Mouse (Mus musculus): Measurements from ENCODE around the gene Slf2.

Slf2 gene

GRCm38 (mm10) chr19:45013581-45014225 is 82.8 kb downstream of the Slf2 start:
- no peak for DNase-seq

GRCm38 (mm10) chr19:45014335-45014971 is 83.5 kb downstream of the Slf2 start, which contains the start of gene Lzts2:
Gene Lzts2 (plus strand): TSS chr19:45014414.
- DNase-seq: peak; percentile 46

- peak; percentile 78 for DNase-seq
These were observed 84.0 kb downstream of the Slf2 start for GRCm38 (mm10) chr19:45014981-45015402.

- DNase-seq: peak; percentile 77
These were observed 84.7 kb downstream of the Slf2 start for GRCm38 (mm10) chr19:45015518-45016281.

DNA sequence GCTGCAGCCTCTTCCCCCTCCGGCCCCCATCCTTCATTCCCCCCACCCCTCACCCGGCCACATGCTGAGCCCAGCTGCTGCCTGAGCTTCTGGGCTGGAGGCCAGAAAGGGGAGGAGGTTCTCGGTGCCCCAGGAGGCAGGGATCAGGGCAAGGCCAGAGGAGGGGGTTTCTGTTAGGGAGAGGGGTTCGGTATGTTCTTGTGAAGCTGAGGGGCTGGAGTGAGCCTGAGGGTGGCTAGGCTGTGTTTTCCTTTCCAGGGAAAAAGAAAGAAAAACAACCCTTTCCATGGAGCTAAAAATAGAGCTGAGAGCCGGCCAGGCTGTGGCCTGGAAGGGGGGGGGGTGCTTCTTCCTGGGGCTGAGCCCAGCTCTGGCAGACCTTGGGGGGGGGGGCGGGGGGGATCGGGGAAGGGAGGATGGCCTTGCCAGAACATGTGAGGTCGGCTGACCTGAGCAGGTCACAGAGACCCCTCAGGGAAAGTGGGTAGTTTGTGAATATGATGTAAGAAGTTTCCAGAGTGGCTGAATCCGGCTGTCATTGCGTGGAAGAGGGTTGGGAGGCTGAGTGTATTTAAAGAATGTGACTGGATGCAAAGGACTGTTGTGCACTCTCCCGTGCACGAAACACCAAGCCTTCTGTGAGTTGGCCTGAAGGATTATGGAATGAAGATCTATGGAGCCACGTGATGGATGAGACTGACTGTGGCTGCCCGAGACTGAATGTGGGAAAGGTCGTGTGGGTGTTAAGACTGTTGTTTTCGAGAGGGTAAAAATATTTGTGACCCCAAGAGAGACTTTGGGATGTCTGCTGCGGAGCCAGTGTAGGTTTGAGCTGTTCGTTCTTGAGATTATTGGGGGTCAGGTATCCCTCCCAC is 85.6 kb downstream of the Slf2 start:
- DNase-seq: peak; percentile 93

DNA sequence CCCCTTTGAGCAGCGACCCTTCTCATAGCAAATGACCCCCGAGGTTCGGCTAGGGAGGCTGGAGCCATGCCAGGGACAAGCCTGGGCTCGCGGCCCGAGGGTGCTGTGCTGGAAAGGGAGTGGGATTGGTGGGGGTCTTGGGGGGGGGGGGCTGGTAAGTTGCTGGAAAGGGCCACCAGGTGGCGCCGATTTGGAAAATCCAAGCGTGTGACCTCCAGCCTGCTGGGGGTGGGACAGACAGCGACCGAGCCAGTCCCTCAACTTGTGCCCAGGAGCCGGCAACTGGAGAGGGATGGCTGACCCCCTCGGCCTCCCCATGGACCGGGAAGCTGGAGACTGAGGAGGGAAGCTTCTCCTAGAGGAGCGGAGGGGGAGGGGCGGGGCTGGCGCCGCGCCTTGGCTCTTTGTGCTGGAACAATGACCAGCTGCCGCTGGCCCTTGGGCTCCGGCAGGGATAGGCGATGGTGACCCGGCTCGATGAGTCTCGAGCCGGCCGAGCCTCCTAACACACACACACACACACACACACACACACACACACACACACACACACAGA is 86.3 kb downstream of the Slf2 start:
- DNase-seq: peak; percentile 93

DNA sequence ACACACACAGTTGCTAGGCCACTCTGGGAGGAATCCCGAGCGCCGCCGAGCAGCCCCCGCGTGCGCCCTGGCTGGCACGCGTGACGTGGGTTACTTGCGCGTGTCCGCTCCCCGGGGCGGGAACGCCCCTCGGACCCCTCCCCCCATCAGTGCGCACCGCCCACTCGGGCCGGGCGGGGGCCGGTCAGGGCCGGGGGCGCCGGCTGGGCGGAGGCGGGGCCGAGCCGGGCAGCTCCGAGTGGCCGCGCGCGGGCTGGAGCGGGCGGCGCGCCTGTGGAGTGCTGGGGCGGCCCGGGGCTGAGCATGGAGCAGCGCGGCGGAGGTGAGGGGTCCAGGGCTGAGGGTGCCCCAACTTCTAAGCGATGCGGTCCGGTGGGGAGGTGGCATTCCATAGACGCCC is 87.0 kb downstream of the Slf2 start:
- peak; percentile 95 for DNase-seq

- DNase-seq: peak; percentile 57
These were observed 87.4 kb downstream of the Slf2 start for GRCm38 (mm10) chr19:45018351-45018831.

DNA sequence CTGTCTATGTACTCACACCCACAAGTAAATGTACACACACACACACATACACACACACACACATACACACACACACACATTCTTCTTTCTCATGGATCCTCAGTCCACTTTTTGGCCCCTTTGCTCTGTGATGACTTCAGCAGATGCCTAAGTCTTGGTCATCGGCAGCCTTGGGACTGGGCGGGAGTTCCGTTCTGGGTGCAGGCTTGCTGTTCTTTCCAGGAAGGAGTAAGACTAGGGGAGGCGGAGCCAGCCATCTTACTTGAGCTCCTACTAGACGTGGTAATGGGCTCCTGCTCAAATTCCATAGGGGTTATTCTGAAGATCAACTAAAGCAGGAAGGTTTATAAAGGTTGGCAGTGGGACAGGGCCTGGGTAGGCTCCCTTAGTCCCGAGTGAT is 89.4 kb downstream of the Slf2 start:
- DNase-seq: peak; percentile 85

DNA sequence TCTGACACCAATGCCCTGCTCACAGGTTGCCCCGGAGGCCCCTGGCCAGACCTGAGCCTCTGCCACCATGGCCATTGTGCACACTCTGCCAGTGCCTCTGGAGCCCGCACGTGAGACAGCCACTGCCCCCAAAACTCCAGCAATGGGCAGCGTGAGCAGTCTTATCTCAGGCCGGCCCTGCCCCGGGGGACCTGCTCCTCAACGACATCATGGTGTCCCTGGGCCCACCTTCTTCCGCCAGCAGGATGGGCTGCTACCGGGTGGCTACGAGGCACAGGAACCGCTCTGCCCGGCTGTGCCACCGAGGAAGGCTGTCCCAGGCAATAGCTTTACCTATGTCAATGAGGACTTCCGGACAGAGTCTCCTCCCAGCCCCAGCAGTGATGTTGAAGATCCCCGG is 90.4 kb downstream of the Slf2 start:
- DNase-seq: no peak

DNA sequence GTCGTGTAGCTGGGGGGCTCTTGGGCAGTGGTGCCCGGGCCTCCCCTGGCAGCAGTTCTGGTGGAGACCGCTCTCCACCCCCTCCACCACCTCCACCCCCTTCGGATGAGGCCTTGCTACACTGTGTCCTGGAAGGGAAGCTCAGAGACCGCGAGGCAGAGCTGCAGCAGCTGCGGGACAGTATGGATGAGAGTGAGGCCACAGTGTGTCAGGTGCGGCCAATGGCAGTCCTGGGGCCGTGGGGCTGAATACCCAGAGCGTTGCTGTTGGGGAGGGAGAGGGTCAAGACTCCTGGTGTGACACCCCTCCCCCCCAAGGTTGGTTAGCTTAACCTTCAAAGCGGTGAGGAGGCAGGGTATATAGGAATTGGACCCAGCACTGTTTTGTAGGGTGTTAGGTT is 93.0 kb downstream of the Slf2 start:
- no peak for DNase-seq

DNA sequence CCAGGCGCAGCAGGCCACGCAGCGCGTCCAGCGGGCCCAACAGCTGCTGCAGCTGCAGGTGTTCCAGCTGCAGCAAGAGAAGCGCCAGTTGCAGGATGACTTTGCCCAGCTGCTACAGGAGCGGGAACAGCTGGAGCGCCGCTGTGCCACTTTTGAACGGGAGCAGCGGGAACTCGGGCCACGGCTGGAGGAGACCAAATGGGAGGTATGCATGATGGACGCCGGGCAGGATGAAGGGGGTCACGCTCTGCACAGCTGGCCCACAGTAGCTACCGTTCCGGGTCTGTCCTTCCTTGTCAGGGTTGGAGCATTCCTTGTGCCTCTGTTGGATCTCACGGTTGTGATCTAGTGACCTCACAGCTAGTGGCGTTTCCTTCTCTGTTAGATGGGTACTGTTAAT is 93.8 kb downstream of the Slf2 start:
- no peak for DNase-seq

GRCm38 (mm10) chr19:45025937-45026568 is 95.1 kb downstream of the Slf2 start:
- DNase-seq: no peak

DNA sequence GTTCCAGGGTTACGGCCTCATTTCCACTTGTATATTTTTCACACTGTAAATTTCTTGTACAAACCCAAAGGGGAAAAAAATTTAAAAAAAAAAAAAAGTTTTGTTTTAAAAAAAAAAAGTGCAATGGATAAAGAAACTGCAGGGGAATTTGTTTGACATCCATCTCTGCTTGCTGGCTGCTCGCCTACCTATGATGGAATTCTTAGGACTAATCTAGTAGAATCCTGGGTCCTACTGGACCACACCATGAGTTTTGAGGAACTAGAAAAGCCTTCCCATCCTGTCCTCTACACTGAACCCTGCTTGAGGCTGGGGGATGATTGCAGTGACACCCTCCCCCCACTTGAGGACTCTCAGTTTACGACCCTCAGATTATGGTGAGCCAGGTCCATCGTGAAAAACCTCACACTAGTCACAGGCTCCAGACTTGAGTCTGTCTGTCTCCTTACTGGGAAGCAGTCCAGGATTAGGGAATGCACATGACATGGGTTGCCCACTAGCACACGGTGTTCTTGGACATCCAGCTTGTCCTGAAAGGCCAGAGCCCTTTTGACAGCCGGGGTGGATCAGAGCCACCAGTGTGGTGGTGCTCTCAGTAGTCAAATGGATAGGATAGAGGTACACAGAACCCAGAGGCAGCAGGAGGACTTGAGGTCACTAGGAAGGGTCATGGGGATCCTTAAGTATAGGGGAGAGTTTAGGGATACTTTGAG is 96.2 kb downstream of the Slf2 start:
- DNase-seq: no peak

GRCm38 (mm10) chr19:45027848-45028247 is 96.9 kb downstream of the Slf2 start:
- no peak for DNase-seq

DNA sequence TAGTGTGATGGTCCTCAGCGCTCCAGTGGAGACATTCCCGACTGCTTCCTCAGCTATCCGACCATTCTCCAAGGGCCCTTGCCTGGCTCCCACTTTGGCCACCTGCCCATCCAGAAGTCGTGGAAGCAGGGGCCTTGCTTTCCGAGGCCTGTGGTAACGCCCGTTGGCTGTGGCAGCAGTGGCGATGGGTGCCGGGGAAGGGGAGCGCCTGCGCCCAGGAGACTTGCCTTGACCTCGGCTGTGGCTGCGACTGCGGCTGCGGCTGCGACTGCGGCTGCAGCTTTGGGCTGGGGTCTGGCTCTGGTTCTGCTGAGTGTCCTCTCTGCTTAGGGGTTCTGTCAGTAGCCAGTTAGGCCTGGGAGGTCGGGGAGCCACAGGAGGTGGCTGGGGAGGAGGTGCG is 97.8 kb downstream of the Slf2 start:
- DNase-seq: no peak

DNA sequence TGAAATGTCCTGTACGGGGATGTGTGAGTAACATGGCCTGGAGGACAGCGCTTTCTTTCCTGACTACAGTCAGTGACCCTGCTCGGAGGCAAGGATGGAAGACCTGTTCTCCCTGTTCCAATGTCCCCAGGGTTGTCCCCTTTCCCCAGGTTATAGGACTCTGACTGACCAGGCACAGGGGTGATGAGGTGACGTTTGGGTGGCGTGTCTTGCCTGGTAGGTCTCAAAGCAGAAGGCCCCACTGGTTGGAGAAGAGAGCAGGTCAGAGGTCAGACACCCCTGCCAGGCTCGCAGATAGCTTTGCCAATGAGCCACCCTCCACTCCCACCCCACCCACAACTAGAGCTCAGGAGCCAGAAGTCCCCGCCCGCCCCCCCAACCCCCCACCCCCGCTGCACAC is 98.6 kb downstream of the Slf2 start:
- no peak for DNase-seq

GRCm38 (mm10) chr19:45030111-45030510 is 99.2 kb downstream of the Slf2 start:
- peak; percentile 84 for DNase-seq

DNA sequence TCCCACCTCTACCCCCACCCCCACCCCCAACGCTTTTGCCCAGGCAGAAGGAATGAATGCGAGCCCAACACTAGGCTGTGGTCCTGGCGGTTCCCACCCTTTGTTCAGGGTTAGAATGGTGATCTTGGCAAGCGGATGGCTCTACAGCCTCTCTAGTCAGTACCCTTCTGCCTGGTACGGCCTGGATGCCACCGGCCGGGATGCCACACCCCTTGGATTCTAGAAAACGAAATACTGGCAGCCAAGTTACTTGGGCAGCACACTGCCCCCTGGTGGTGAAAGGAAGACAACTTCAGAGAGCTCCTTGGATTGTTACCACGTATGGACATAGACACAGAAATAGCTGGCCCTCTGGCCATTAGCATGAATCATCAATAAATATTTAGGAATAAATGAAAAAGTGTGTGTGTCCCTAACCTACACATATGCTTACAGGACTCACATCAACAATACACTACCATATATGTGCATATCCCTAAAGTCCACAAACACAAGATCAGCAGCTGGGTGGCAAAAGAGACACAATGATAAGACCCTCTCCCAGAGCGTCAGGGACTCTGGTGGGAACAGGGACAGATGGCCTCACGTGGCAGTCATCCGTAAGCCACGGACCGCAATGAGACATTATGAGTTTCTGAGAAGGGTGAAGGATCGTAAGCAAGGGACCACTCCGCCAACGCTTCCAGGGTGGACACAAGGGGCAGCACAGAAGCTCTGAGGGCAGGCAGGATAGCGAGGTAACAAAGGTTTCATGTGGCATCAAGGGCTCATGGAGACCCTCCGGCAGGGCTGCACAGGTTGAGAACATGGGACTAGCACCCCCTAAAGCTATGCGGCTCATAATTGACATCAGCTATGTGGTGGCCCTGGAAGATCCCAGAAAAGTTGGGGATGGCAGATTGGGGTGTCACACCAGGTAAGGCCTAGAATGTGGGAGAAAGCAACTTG is 100.1 kb downstream of the Slf2 start:
- peak; percentile 93 for DNase-seq

- peak; percentile 91 for DNase-seq
These were observed 100.8 kb downstream of the Slf2 start for GRCm38 (mm10) chr19:45031780-45032179.

All from lung, postnatal 10 days (tissue).